Mouse (Mus musculus) CH12.LX (cell line): ENCODE measurements around the gene Senp1. TPM values are rescaled to one million over a fixed set of nuclear protein-coding genes. Genes with fewer than 3 reads are reported as not detected.

Source experiments
- DNase-seq: peaks from one replicate; pipeline ENCODE4 v3.0.0-alpha.2; 2013; ENCODE audit errors: extremely low read depth
- H3K27ac ChIP-seq: 2 replicates; pipeline ENCODE4 v1.5.1; 2012; ENCODE audit warnings: low read depth, mild to moderate bottlenecking, control low read depth, moderate library complexity; ENCODE audit not compliant: insufficient read depth
- H3K27me3 ChIP-seq: replicated peaks from 2 replicates; pipeline ENCODE3; 2012; ENCODE audit warnings: inconsistent platforms
- H3K36me3 ChIP-seq, 2 experiments: replicated peaks in 1 of 2; 2 replicates each; pipeline versions ENCODE3 to v1.6.1; 2012; ENCODE audit warnings: inconsistent platforms in 1 of 2, low read length in 1 of 2, mild to moderate bottlenecking in 1 of 2, mixed read lengths in 1 of 2, moderate library complexity in 1 of 2; ENCODE audit not compliant: control insufficient read depth in 1 of 2, insufficient read depth in 1 of 2
- H3K4me1 ChIP-seq, 2 experiments: 2 replicates each; pipeline ENCODE4 v1.6.1; 2012; ENCODE audit warnings: inconsistent platforms in 1 of 2, moderate library complexity in 1 of 2; ENCODE audit not compliant: insufficient read depth in 2 of 2, control insufficient read depth in 1 of 2
- H3K4me2 ChIP-seq: 2 replicates; pipeline ENCODE4 v1.6.1; 2012; ENCODE audit warnings: low read depth, mild to moderate bottlenecking, control low read depth; ENCODE audit not compliant: poor library complexity, insufficient read depth, severe bottlenecking
- H3K4me3 ChIP-seq, 3 experiments: fragments of 150-350 bp in 1 of 3; sonication (generic) in 1 of 3; replicated peaks in 1 of 3; 2 replicates each; pipeline versions ENCODE3 to v1.5.1; 2011 to 2012; ENCODE audit warnings: low read depth in 2 of 3, low read length in 2 of 3, mild to moderate bottlenecking in 2 of 3, moderate library complexity in 2 of 3, control low read depth in 1 of 3, improper control_type of control experiment in 1 of 3, inconsistent platforms in 1 of 3, mixed read lengths in 1 of 3; ENCODE audit not compliant: poor library complexity in 1 of 3
- H3K79me2 ChIP-seq: replicated peaks from 2 replicates; pipeline ENCODE4 v1.6.1; 2012; ENCODE audit warnings: mild to moderate bottlenecking, moderate library complexity; ENCODE audit not compliant: control insufficient read depth, poor library complexity, insufficient read depth, severe bottlenecking; ENCODE audit errors: extremely low read depth
- H3K9ac ChIP-seq: 2 replicates; pipeline ENCODE4 v1.6.1; 2012; ENCODE audit warnings: low read depth, mild to moderate bottlenecking, control low read depth, moderate library complexity; ENCODE audit not compliant: insufficient read depth
- H3K9me3 ChIP-seq: replicated peaks from 2 replicates; pipeline ENCODE3; 2012; ENCODE audit warnings: low read length, inconsistent platforms, mixed read lengths
- BHLHE40 ChIP-seq: IDR thresholded peaks from 2 replicates; pipeline ENCODE4 v1.6.1; 2011; ENCODE audit warnings: mild to moderate bottlenecking, low read depth, low read length, improper control_type of control experiment
- CHD1 ChIP-seq: IDR thresholded peaks from 2 replicates; pipeline ENCODE4 v1.6.1; 2012; ENCODE audit warnings: low read depth, low read length, improper control_type of control experiment, inconsistent platforms
- CHD2 ChIP-seq: IDR thresholded peaks from 2 replicates; pipeline ENCODE4 v1.6.1; 2011; ENCODE audit warnings: low read length, improper control_type of control experiment
- CTCF ChIP-seq, 2 experiments: IDR thresholded peaks in 1 of 2; conservative IDR thresholded peaks in 1 of 2; 2 replicates each; pipeline ENCODE4 v1.5.1; 2011 to 2012; ENCODE audit warnings: low read depth in 2 of 2, low read length in 2 of 2, improper control_type of control experiment in 1 of 2, inconsistent platforms in 1 of 2, mild to moderate bottlenecking in 1 of 2, moderate library complexity in 1 of 2
- E2F4 ChIP-seq: IDR thresholded peaks from 2 replicates; pipeline ENCODE4 v1.6.1; 2011; ENCODE audit warnings: low read depth, low read length, improper control_type of control experiment; ENCODE audit not compliant: insufficient replicate concordance
- ELF1 ChIP-seq: IDR thresholded peaks from 2 replicates; pipeline ENCODE4 v1.6.1; 2014; ENCODE audit warnings: low read depth, mild to moderate bottlenecking, inconsistent platforms, low read length, improper control_type of control experiment
- EP300 ChIP-seq: IDR thresholded peaks from 2 replicates; pipeline ENCODE4 v1.6.1; 2011; ENCODE audit warnings: low read length, improper control_type of control experiment
- ETS1 ChIP-seq: conservative IDR thresholded peaks from 2 replicates; pipeline ENCODE4 v1.6.1; 2012; ENCODE audit warnings: low read depth, mild to moderate bottlenecking, inconsistent platforms, low read length, improper control_type of control experiment, moderate library complexity
- GABPA ChIP-seq: IDR thresholded peaks from 2 replicates; pipeline ENCODE4 v1.6.1; 2012; ENCODE audit warnings: low read depth, low read length, improper control_type of control experiment, inconsistent platforms; ENCODE audit not compliant: insufficient replicate concordance
- HCFC1 ChIP-seq: IDR thresholded peaks from 2 replicates; pipeline ENCODE4 v1.6.1; 2012; ENCODE audit warnings: low read depth, mild to moderate bottlenecking, inconsistent platforms, low read length, improper control_type of control experiment
- IRF4 ChIP-seq: IDR thresholded peaks from 2 replicates; pipeline ENCODE4 v1.6.1; 2014; ENCODE audit warnings: low read depth, mild to moderate bottlenecking, inconsistent platforms, low read length, improper control_type of control experiment
- JUN ChIP-seq: IDR thresholded peaks from 2 replicates; pipeline ENCODE4 v1.6.1; 2011; ENCODE audit warnings: low read depth, mild to moderate bottlenecking, low read length, improper control_type of control experiment, moderate library complexity; ENCODE audit not compliant: insufficient read depth
- JUND ChIP-seq: conservative IDR thresholded peaks from 2 replicates; pipeline ENCODE4 v1.6.1; 2011; ENCODE audit warnings: low read depth, low read length, improper control_type of control experiment
- KAT2A ChIP-seq: IDR thresholded peaks from 2 replicates; pipeline ENCODE4 v1.6.1; 2012; ENCODE audit warnings: low read length, improper control_type of control experiment, inconsistent platforms; ENCODE audit not compliant: insufficient replicate concordance
- MAFK ChIP-seq: IDR thresholded peaks from 2 replicates; pipeline ENCODE4 v1.6.1; 2011; ENCODE audit warnings: low read length, improper control_type of control experiment; ENCODE audit not compliant: insufficient replicate concordance
- MAX ChIP-seq: IDR thresholded peaks from 2 replicates; pipeline ENCODE4 v1.6.1; 2011; ENCODE audit warnings: low read length, improper control_type of control experiment
- MAZ ChIP-seq: IDR thresholded peaks from 2 replicates; pipeline ENCODE4 v1.6.1; 2012; ENCODE audit warnings: low read depth, mild to moderate bottlenecking, inconsistent platforms, low read length, improper control_type of control experiment, moderate library complexity
- MEF2A ChIP-seq: IDR thresholded peaks from 2 replicates; pipeline ENCODE4 v1.6.1; 2014; ENCODE audit warnings: low read depth, mild to moderate bottlenecking, inconsistent platforms, low read length, improper control_type of control experiment, borderline replicate concordance
- MXI1 ChIP-seq: IDR thresholded peaks from 2 replicates; pipeline ENCODE4 v1.6.1; 2011; ENCODE audit warnings: mild to moderate bottlenecking, low read depth, low read length, improper control_type of control experiment
- MYC ChIP-seq: IDR thresholded peaks from 2 replicates; pipeline ENCODE4 v1.6.1; 2011; ENCODE audit warnings: low read depth, mild to moderate bottlenecking, improper control_type of control experiment, low read length
- NELFE ChIP-seq: IDR thresholded peaks from 2 replicates; pipeline ENCODE4 v1.6.1; 2011; ENCODE audit warnings: low read depth, low read length, improper control_type of control experiment
- NRF1 ChIP-seq: IDR thresholded peaks from 2 replicates; pipeline ENCODE4 v1.6.1; 2014; ENCODE audit warnings: low read depth, mild to moderate bottlenecking, inconsistent platforms, low read length, improper control_type of control experiment, moderate library complexity
- PAX5 ChIP-seq: IDR thresholded peaks from 2 replicates; pipeline ENCODE4 v1.6.1; 2012; ENCODE audit warnings: low read length, inconsistent platforms, mixed read lengths
- POLR2A ChIP-seq: IDR thresholded peaks from 2 replicates; pipeline ENCODE4 v1.6.1; 2011; ENCODE audit warnings: low read depth, mild to moderate bottlenecking, improper control_type of control experiment, low read length
- POLR2AphosphoS2 ChIP-seq: IDR thresholded peaks from 2 replicates; pipeline ENCODE4 v1.6.1; 2011; ENCODE audit warnings: low read depth, low read length, improper control_type of control experiment
- RAD21 ChIP-seq: IDR thresholded peaks from 2 replicates; pipeline ENCODE4 v1.6.1; 2011; ENCODE audit warnings: low read depth, mild to moderate bottlenecking, low read length, improper control_type of control experiment, moderate library complexity
- RCOR1 ChIP-seq: conservative IDR thresholded peaks from 2 replicates; pipeline ENCODE4 v1.6.1; 2012; ENCODE audit warnings: low read depth, mild to moderate bottlenecking, inconsistent platforms, low read length, improper control_type of control experiment
- SIN3A ChIP-seq: IDR thresholded peaks from 2 replicates; pipeline ENCODE4 v1.6.1; 2012; ENCODE audit warnings: low read length, improper control_type of control experiment, inconsistent platforms
- SMC3 ChIP-seq: IDR thresholded peaks from 2 replicates; pipeline ENCODE4 v1.6.1; 2011; ENCODE audit warnings: low read depth, low read length, improper control_type of control experiment
- TBP ChIP-seq: conservative IDR thresholded peaks from 2 replicates; pipeline ENCODE4 v1.6.1; 2011; ENCODE audit warnings: low read depth, low read length, improper control_type of control experiment
- TCF12 ChIP-seq: IDR thresholded peaks from 2 replicates; pipeline ENCODE4 v1.6.1; 2014; ENCODE audit warnings: low read depth, mild to moderate bottlenecking, inconsistent platforms, low read length, improper control_type of control experiment
- USF1 ChIP-seq: IDR thresholded peaks from 2 replicates; pipeline ENCODE4 v1.6.1; 2014; ENCODE audit warnings: low read depth, mild to moderate bottlenecking, inconsistent platforms, low read length, improper control_type of control experiment
- USF2 ChIP-seq: conservative IDR thresholded peaks from 2 replicates; pipeline ENCODE4 v1.6.1; 2011; ENCODE audit warnings: low read depth, low read length, improper control_type of control experiment
- ZC3H11A ChIP-seq: IDR thresholded peaks from 2 replicates; pipeline ENCODE4 v1.6.1; 2012; ENCODE audit warnings: low read depth, mild to moderate bottlenecking, inconsistent platforms, low read length, improper control_type of control experiment
- ZKSCAN1 ChIP-seq: IDR thresholded peaks from 2 replicates; pipeline ENCODE4 v1.6.1; 2012; ENCODE audit warnings: low read depth, inconsistent platforms, low read length, improper control_type of control experiment, borderline replicate concordance
- ZMIZ1 ChIP-seq: IDR thresholded peaks from 2 replicates; pipeline ENCODE4 v1.6.1; 2012; ENCODE audit warnings: low read depth, mild to moderate bottlenecking, inconsistent platforms, low read length, improper control_type of control experiment
- ZNF384 ChIP-seq: IDR thresholded peaks from 2 replicates; pipeline ENCODE4 v1.6.1; 2012; ENCODE audit warnings: low read depth, low read length, improper control_type of control experiment, inconsistent platforms
- dilution Hi-C: fragments of 300-500 bp; cut with MboI; formaldehyde crosslinking; loops from 2 replicates; pipeline ENCODE4 v1.14.3; 2020; ENCODE audit warnings: low sequenced_read_pairs; ENCODE audit not compliant: extremely low pct_unique_long_range_greater_than_20kb, extremely low pct_ligation_motif_present
- in situ Hi-C: fragments of 300-500 bp; cut with MboI; formaldehyde crosslinking; loops from 3 replicates; pipeline ENCODE4 v1.14.3; 2019; ENCODE audit warnings: low sequenced_read_pairs, low pct_ligation_motif_present, low pct_unique_long_range_greater_than_20kb, mixed read lengths
- polyA plus RNA-seq: library from polyadenylated mRNA; unstranded; fragments of >175 nt; gene quantifications from 2 replicates; pipeline ENCODE4 v1.2.1, GENCODE M21; 2012; ENCODE audit warnings: low read depth; ENCODE audit not compliant: insufficient read length
- total RNA-seq, 2 experiments: library from RNA; depleted of rRNA; stranded (reverse); fragments of 300-350 nt in 1 of 2; fragments of >200 nt in 1 of 2; gene quantifications; 2 replicates each; pipeline ENCODE4 v1.2.3; 2012 to 2014

The Senp1 gene
- total RNA-seq (2012; rRNA removed) (14.9 and 17.1 TPM in 2 replicates), total RNA-seq (2014; rRNA removed) (21.7 and 23.3 TPM in 2 replicates), polyA plus RNA-seq (32.3 and 38.5 TPM in 2 replicates)

DNA sequence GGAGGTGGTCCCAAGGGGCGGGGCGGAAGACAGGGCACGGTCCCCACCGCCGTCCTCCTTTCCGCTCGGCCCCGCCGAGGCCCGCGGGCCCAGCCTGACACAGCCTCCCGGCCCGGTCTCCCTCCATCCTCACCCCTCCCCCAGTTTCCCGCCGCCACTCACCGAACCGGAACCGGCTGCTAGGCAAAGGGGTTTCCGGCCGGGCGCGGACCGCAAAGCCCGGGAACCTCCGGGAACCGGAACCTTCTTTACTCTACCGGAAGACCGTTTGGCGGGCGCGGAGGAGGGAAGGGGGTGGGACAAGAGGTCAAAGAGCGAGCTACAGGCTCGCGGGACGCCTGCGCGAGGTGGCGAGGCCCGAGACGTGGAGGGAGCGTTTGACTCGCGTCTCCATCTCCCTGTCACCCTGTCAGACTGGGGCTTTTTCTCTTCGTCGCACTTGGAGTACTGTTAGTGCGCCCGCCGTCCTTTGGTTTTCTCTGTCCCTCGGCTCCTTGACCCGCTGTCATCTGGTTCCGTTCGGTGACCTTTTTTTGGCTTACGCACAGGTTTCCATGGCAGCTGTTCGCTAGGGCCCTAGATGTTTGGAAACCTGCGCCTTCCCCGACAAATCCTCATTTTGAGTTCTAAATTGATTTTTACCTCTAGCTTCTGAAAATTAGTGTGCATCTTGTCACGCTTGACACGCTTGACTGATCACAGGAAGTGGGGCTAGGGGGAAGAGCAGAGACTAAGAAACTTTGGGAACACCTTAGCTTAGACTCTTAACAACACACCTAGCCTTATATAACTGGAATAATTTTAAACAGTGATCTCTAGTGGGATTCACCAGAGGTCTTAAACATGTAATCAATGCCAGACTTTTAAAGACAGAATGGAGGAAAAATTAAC is at the start of gene Senp1:
TSS of gene Senp1 (minus strand) at position 624 of the 891 bp plus-strand sequence.
- Histone ChIP-seq H3K27ac (peak within 1 kb of the TSS; percentile 89), H3K9ac (peak within 1 kb of the TSS; percentile 99), H3K27me3 (no peaks in the 10 kb centered on the region), H3K4me2 (peak within 1 kb of the TSS; percentile 98), H3K79me2 (peaks cover 39% of the 10 kb centered on the region), H3K4me3 (peak within 1 kb of the TSS; percentile 72 to 89 (median 86)), H3K36me3 (peaks cover 0 to 14% of the 10 kb centered on the region in 2 experiments), H3K4me1 (peaks cover 5 to 41% of the 10 kb centered on the region in 2 experiments), H3K9me3 (peaks cover 2% of the 10 kb centered on the region)
- in situ Hi-C loops: loop anchor here (5.0 kb wide), 1 partner anchor 59 kb away; no protein-coding TSS in a partner anchor
- dilution Hi-C loops: no loop called here
- DNase-seq: peak; percentile 95
- TF ChIP-seq E2F4 (peak; percentile 91; the same call in 1 of the 2 replicates), POLR2A (peak; percentile 92), ZMIZ1 (peak; percentile 58; the same call in 1 of the 2 replicates), JUN (no peak), USF2 (no peak), ETS1 (peak; percentile 61), JUND (0 out of 2 replicates have a peak, but pooled peaks have one; percentile 18), RAD21 (no peak), MAZ (peak; percentile 82), SIN3A (peak; percentile 67), HCFC1 (peak; percentile 88), MXI1 (0 out of 2 replicates have a peak, but pooled peaks have one; percentile 11), ELF1 (peak; percentile 90), MYC (no peak), GABPA (no peak), SMC3 (peak; percentile 4; the same call in 1 of the 2 replicates), NRF1 (peak; percentile 83), MAX (peak; percentile 62; the same call in 1 of the 2 replicates), CHD1 (no peak), IRF4 (peak; percentile 82), TBP (peak; percentile 80; the same call in 1 of the 2 replicates), ZKSCAN1 (no peak), ZC3H11A (no peak), MEF2A (no peak; the same call in 1 of the 2 replicates), MAFK (no peak), CHD2 (peak; percentile 93), CTCF (conservative IDR thresholded peaks at IDR 0.05 in 1 of 2, IDR thresholded peaks at IDR 0.05 in 1 of 2; ENCODE audit: low read depth in 2 of 2, low read length in 2 of 2) (no peak), KAT2A (peak; percentile 88), ZNF384 (peak; percentile 5), EP300 (0 out of 2 replicates have a peak, but pooled peaks have one; percentile 31), RCOR1 (peak; percentile 72), PAX5 (no peak), USF1 (no peak), NELFE (peak; percentile 54), POLR2AphosphoS2 (peak; percentile 76), TCF12 (peak; percentile 78), BHLHE40 (peak; percentile 40; the same call in 1 of the 2 replicates)
